Mouse (Mus musculus): ENCODE data around the gene Tpgs1. TPM values are rescaled to one million over a fixed set of nuclear protein-coding genes. Genes with fewer than 3 reads are reported as not detected.

Tpgs1 gene
- polyA plus RNA-seq, 1 experiment from 2014 or later, result 124 TPM

- Histone ChIP-seq H3K4me2 (ENCODE audit: low read length) (peak within 1 kb of the TSS; percentile 96), H3K36me3 (ENCODE audit: control insufficient read depth, insufficient read depth, low read length) (no peaks in the 10 kb centered on the region), H3K4me3 (ENCODE audit: low read length) (peak within 1 kb of the TSS; percentile 74), H3K27me3 (replicated peaks; ENCODE audit: control insufficient read depth, insufficient read depth, low read length) (no peaks in the 10 kb centered on the region; the same call in none of the 2 replicates), H3K4me1 (ENCODE audit: control insufficient read depth, insufficient read depth, low read depth, low read length) (peaks cover 15% of the 10 kb centered on the region), H3K27ac (ENCODE audit: low read depth, low read length) (peak within 1 kb of the TSS; percentile 95), H3K9me3 (ENCODE audit: control insufficient read depth, low read length) (no peaks in the 10 kb centered on the region), H3K9ac (ENCODE audit: low read depth, low read length) (peak within 1 kb of the TSS; percentile 89)
- peak; percentile 85 for ATAC-seq
- under 1% methylated on average over 88 of the region's 116 CpGs for WGBS
These were observed 31.8 kb upstream of the Tpgs1 start, which contains the start of gene Shc2 for GRCm38 (mm10) chr10:79637128-79638110. Shc2 (minus strand) TSS chr10:79637918.

DNA sequence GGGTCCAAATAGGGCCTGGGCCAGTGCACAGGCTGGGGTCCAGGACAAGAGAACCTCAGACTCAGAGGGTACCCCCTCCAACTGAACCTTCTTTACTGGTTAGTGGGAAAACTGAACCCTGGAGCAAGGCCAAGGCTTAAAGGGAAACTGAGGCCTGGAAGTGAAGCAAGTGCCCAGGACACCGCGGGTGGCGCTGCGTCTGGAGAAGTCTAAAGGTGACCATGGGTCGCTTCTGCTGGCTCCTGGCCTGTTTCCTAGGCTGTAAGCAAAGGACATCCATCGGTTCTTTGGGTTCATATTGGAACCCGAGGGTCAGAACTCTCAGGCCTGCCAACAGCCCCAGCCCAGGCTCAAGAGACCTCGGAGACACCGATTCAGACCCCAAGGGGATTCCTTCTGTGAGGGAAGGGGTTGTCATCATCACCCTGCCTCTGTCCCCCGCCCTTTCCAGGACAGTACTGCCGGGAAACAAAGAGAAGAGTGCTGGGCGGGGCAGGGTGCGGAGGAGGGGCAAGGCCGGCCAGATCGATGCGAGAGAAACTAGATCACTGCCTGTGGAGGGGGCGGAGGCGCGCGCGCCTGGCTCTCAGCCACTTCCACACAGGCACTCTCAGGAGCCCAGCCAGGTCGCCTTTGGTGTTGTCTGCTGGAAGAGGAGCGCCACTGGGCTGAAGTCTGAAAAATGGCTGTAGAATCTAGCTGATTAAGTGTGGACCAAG lies 30.5 kb upstream of the Tpgs1 start:
- H3K4me2 ChIP-seq (ENCODE audit: low read length), result peak overlapping the region; percentile 96
- H3K27me3 ChIP-seq (replicated peaks; ENCODE audit: control insufficient read depth, insufficient read depth, low read length), result no peaks in the 10 kb centered on the region; the same call in none of the 2 replicates
- H3K4me1 ChIP-seq (ENCODE audit: control insufficient read depth, insufficient read depth, low read depth, low read length), result peaks cover 15% of the 10 kb centered on the region
- peak overlapping the region; percentile 74; the same call in 1 of the 2 replicates for H3K4me3 ChIP-seq (ENCODE audit: low read length)
- H3K9me3 ChIP-seq (ENCODE audit: control insufficient read depth, low read length), result no peaks in the 10 kb centered on the region
- no peaks in the 10 kb centered on the region for H3K36me3 ChIP-seq (ENCODE audit: control insufficient read depth, insufficient read depth, low read length)
- peak; percentile 2; the same call in 1 of the 2 replicates for ATAC-seq
- peak overlapping the region; percentile 39 for H3K27ac ChIP-seq (ENCODE audit: low read depth, low read length)
- WGBS, result 1% methylated on average over 23 of the region's 23 CpGs
- H3K9ac ChIP-seq (ENCODE audit: low read depth, low read length), result peak overlapping the region; percentile 89

- 88% methylated on average over 8 of the region's 8 CpGs for WGBS
- Histone ChIP-seq H3K36me3 (ENCODE audit: control insufficient read depth, insufficient read depth, low read length) (no peaks in the 10 kb centered on the region), H3K27ac (ENCODE audit: low read depth, low read length) (no peak within 1 kb of the TSS), H3K4me1 (ENCODE audit: control insufficient read depth, insufficient read depth, low read depth, low read length) (no peaks in the 10 kb centered on the region), H3K4me3 (ENCODE audit: low read length) (no peak within 1 kb of the TSS), H3K4me2 (ENCODE audit: low read length) (no peak within 1 kb of the TSS), H3K27me3 (replicated peaks; ENCODE audit: control insufficient read depth, insufficient read depth, low read length) (no peaks in the 10 kb centered on the region), H3K9ac (ENCODE audit: low read depth, low read length) (no peak within 1 kb of the TSS), H3K9me3 (ENCODE audit: control insufficient read depth, low read length) (no peaks in the 10 kb centered on the region)
- ATAC-seq, result no peak
These were observed 23.5 kb upstream of the Tpgs1 start, which contains the start of gene Odf3l2 for GRCm38 (mm10) chr10:79645711-79646110. Odf3l2 (minus strand) TSS chr10:79645738.

DNA sequence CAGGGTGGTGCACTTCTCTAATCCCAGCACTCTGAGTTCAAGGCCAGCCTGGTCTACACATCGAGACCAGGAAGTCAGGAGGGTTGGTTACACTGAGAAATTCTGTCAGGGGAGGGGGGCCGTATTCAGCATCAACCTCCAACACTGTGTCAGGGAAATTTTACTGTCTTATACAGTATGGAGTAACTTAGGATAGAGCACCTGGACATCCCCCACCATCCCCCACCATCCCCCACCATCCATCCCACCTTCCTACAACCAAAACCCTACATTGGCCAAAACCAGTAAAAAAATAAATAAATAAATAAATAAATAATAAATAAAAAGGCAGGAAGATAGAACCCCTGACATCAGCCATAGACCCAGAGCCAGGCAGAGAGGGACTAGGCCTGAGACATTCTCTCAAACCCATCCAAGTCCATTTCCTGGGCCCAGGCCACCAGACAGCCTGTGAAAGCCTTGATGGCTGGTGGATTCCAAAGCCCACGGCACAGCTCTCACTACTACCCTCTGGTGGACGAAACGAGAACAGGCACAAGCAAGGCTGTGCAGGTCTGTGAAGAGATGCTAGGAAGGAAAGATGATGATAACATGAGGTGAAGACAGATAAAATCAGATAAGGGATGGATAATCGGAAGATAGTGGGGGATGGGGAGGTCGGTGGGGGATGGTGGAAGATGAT lies 20.0 kb upstream of the Tpgs1 start:
- Histone ChIP-seq H3K27ac (ENCODE audit: low read depth, low read length) (no peak overlapping the region), H3K9ac (ENCODE audit: low read depth, low read length) (no peak overlapping the region), H3K27me3 (replicated peaks; ENCODE audit: control insufficient read depth, insufficient read depth, low read length) (no peaks in the 10 kb centered on the region), H3K4me1 (ENCODE audit: control insufficient read depth, insufficient read depth, low read depth, low read length) (no peaks in the 10 kb centered on the region), H3K9me3 (ENCODE audit: control insufficient read depth, low read length) (no peaks in the 10 kb centered on the region), H3K4me2 (ENCODE audit: low read length) (no peak overlapping the region), H3K36me3 (ENCODE audit: control insufficient read depth, insufficient read depth, low read length) (no peaks in the 10 kb centered on the region), H3K4me3 (ENCODE audit: low read length) (no peak overlapping the region)
- ATAC-seq, result peak; percentile 51
- WGBS, result 28% methylated on average over 7 of the region's 7 CpGs

DNA sequence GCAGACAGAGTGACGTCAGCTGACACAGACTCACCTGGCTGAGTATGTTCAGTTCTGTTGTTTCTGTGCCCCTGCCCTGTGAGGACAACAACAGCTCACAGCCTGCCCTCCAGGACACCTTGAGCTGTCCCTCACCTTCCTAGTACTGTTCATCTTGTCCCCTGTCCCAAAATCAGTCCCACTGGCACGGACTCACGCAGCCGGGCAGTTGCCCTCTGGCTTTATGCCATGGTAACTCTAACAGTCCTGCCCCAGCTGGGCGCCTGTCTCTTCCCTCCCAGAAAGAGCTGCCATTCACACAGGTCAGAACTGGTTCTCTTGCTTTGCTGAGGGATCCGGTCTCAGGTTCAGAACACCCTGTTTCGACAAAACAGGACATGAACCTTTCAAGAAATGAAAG lies 16.4 kb upstream of the Tpgs1 start:
- Histone ChIP-seq H3K36me3 (ENCODE audit: control insufficient read depth, insufficient read depth, low read length) (no peaks in the 10 kb centered on the region), H3K9ac (ENCODE audit: low read depth, low read length) (no peak overlapping the region), H3K4me3 (ENCODE audit: low read length) (no peak overlapping the region), H3K27ac (ENCODE audit: low read depth, low read length) (no peak overlapping the region), H3K27me3 (replicated peaks; ENCODE audit: control insufficient read depth, insufficient read depth, low read length) (no peaks in the 10 kb centered on the region), H3K4me1 (ENCODE audit: control insufficient read depth, insufficient read depth, low read depth, low read length) (peaks cover 10% of the 10 kb centered on the region), H3K9me3 (ENCODE audit: control insufficient read depth, low read length) (no peaks in the 10 kb centered on the region), H3K4me2 (ENCODE audit: low read length) (no peak overlapping the region)
- no peak for ATAC-seq
- WGBS, result 79% methylated on average over 7 of the region's 7 CpGs

- Histone ChIP-seq H3K4me3 (ENCODE audit: low read length) (no peak overlapping the region), H3K9me3 (ENCODE audit: control insufficient read depth, low read length) (no peaks in the 10 kb centered on the region), H3K4me1 (ENCODE audit: control insufficient read depth, insufficient read depth, low read depth, low read length) (peaks cover 10% of the 10 kb centered on the region), H3K36me3 (ENCODE audit: control insufficient read depth, insufficient read depth, low read length) (no peaks in the 10 kb centered on the region), H3K9ac (ENCODE audit: low read depth, low read length) (no peak overlapping the region), H3K4me2 (ENCODE audit: low read length) (no peak overlapping the region), H3K27ac (ENCODE audit: low read depth, low read length) (peak overlapping the region; percentile 76), H3K27me3 (replicated peaks; ENCODE audit: control insufficient read depth, insufficient read depth, low read length) (no peaks in the 10 kb centered on the region)
- 7% methylated on average over 1 of the region's 1 CpGs for WGBS
- peak; percentile 92 for ATAC-seq
These were observed 14.2 kb upstream of the Tpgs1 start for GRCm38 (mm10) chr10:79654946-79655395.

GRCm38 (mm10) chr10:79658829-79659228 lies 10.3 kb upstream of the Tpgs1 start:
- Histone ChIP-seq H3K9me3 (ENCODE audit: control insufficient read depth, low read length) (no peaks in the 10 kb centered on the region), H3K27me3 (replicated peaks; ENCODE audit: control insufficient read depth, insufficient read depth, low read length) (no peaks in the 10 kb centered on the region), H3K9ac (ENCODE audit: low read depth, low read length) (no peak overlapping the region), H3K27ac (ENCODE audit: low read depth, low read length) (no peak overlapping the region), H3K36me3 (ENCODE audit: control insufficient read depth, insufficient read depth, low read length) (no peaks in the 10 kb centered on the region), H3K4me1 (ENCODE audit: control insufficient read depth, insufficient read depth, low read depth, low read length) (peaks cover 10% of the 10 kb centered on the region), H3K4me3 (ENCODE audit: low read length) (no peak overlapping the region), H3K4me2 (ENCODE audit: low read length) (no peak overlapping the region)
- 22% methylated on average over 4 of the region's 4 CpGs for WGBS
- ATAC-seq, result no peak

GRCm38 (mm10) chr10:79660298-79660697 lies 8.9 kb upstream of the Tpgs1 start:
- H3K36me3 ChIP-seq (ENCODE audit: control insufficient read depth, insufficient read depth, low read length), result no peaks in the 10 kb centered on the region
- H3K4me3 ChIP-seq (ENCODE audit: low read length), result no peak overlapping the region
- no peak overlapping the region for H3K4me2 ChIP-seq (ENCODE audit: low read length)
- H3K27ac ChIP-seq (ENCODE audit: low read depth, low read length), result no peak overlapping the region
- no peaks in the 10 kb centered on the region for H3K9me3 ChIP-seq (ENCODE audit: control insufficient read depth, low read length)
- H3K4me1 ChIP-seq (ENCODE audit: control insufficient read depth, insufficient read depth, low read depth, low read length), result peaks cover 3% of the 10 kb centered on the region
- WGBS, result 84% methylated on average over 2 of the region's 2 CpGs
- H3K9ac ChIP-seq (ENCODE audit: low read depth, low read length), result no peak overlapping the region
- no peak for ATAC-seq
- H3K27me3 ChIP-seq (replicated peaks; ENCODE audit: control insufficient read depth, insufficient read depth, low read length), result no peaks in the 10 kb centered on the region
